30 mouse cellular contexts compared by ENCODE assay signal in the genomic region with DNA sequence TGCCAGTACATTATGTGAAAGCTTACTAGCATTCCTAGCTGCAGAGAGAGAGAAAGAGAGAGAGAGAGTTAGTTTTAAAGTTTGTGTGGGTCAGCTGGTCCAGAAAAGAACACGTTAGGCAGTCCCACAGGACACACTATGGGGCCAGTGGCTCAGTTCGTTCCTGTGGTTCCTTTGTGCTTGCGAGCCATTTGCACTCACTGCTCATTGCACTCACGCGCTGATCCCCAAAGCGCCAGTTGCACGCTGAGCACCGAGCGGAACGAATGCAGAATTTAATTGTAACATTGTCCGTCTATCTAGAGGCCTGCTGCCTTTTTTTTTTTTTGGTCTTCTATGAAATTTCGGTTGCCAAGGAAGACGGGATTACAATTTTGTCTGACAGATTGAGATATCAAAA. TPM values are rescaled to one million over a fixed set of nuclear protein-coding genes. Genes with fewer than 3 reads are reported as not detected.
"Had no signal": no experiment of that assay in that cellular context is flagged by ENCODE, and none has a peak within 500 bp of the region (broad histone marks: within the 10 kb centered on the region; RNA-seq: fewer than 3 reads in every experiment).

No protein-coding gene starts in this region.

- H3K27ac ChIP-seq: intestine, embryonic 15.5 days; kidney, embryonic 15.5 days; left cerebral cortex, adult 2 months; liver, embryonic 13.5 days; macrophage had no signal

- H3K4me2 ChIP-seq: intestine, embryonic 15.5 days; kidney, embryonic 15.5 days; liver, embryonic 13.5 days; lung, embryonic 14.5 days had no signal

- H3K4me3 ChIP-seq: intestine, embryonic 15.5 days; kidney, embryonic 15.5 days; left cerebral cortex, adult 2 months; liver, embryonic 13.5 days; myocyte had no signal

- H3K9ac ChIP-seq: intestine, embryonic 15.5 days; kidney, embryonic 15.5 days; liver, embryonic 13.5 days; lung, embryonic 14.5 days had no signal

- ATAC-seq: intestine, embryonic 15.5 days; lung, postnatal 0 days had no signal

- DNase-seq: kidney, adult 11 months; kidney, adult 8-10 months; kidney, postnatal 10 days; kidney, postnatal 36 days; layer of hippocampus, postnatal 36 days; liver, embryonic 13.5 days; lung, embryonic 14.5 days; thymus, adult 18-20 months; thymus, postnatal 36 days had no signal

- H3K9me3 ChIP-seq: intestine, embryonic 15.5 days; kidney, embryonic 15.5 days; liver, embryonic 13.5 days had no signal

- H3K36me3 ChIP-seq: intestine, embryonic 15.5 days; kidney, embryonic 15.5 days; liver, embryonic 13.5 days had no signal

- H3K4me1 ChIP-seq: intestine, embryonic 15.5 days; kidney, embryonic 15.5 days; liver, embryonic 13.5 days had no signal

RNA-seq across cellular contexts. Expression of a gene that starts 15.4 kb away (rescaled TPM):
- total RNA-seq: layer of hippocampus, adult 8-10 months; layer of hippocampus, postnatal 10 days; layer of hippocampus, postnatal 36 days; left cerebral cortex, adult 2 months; left cerebral cortex, postnatal 10 days; left cerebral cortex, postnatal 36 days; liver, adult 2 months; megakaryocyte-erythroid progenitor cell, adult 5-6 weeks; monocyte, adult 5-6 weeks; neutrophil, adult 5-6 weeks had no signal
- polyA plus RNA-seq: intestine, embryonic 15.5 days; kidney, embryonic 15.5 days; limb, embryonic 11.5 days; liver, adult 2 months; liver, embryonic 13.5 days; liver, embryonic 16.5 days; lung, embryonic 14.5 days; lung, postnatal 0 days; macrophage; myocyte; neural tube, embryonic 11.5 days; small intestine, adult 2 months; spleen, adult 2 months; stomach, embryonic 16.5 days; urinary bladder, adult 2 months had no signal
